Mouse (Mus musculus): ENCODE measurements at regions not wholly inside any gene's neighbourhood (a gene's known extent, or its start where the extent isn't known, plus 50 kb on each side); places are given as distances from the start of the nearest gene placed in this dataset.

DNA sequence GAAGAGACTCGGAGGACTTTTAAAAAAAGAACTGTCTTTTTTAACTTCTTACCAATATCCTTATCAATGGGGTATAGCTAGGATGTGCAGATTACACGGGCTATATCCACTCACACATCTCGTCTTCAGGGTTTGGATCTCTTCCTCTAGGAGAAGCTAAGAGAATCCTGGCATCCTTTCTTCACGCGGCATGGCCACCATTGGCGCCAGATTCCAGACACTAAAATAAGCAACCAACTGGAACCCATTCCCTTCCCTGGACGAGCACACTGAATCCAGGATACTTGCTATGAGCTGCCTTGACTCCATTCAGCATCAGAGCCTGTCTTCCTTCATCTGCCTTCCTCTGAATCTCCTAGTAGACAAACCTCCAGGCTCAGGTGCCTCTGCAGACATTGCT is 223.7 kb downstream of the Agtpbp1 start:
- H3K27ac ChIP-seq (ENCODE audit: insufficient read depth, low read depth, low read length), result no peak overlapping the region
- no peaks in the 10 kb centered on the region for H3K4me1 ChIP-seq (ENCODE audit: control insufficient read depth, insufficient read depth, low read length)
- TF ChIP-seq POLR2A (IDR thresholded peaks at IDR 0.05; ENCODE audit: borderline replicate concordance, low read depth, low read length) (no peak), CTCF (IDR thresholded peaks at IDR 0.05; ENCODE audit: low read depth, low read length) (no peak)
- no peak overlapping the region for H3K4me3 ChIP-seq (ENCODE audit: insufficient read depth, low read length)

DNA sequence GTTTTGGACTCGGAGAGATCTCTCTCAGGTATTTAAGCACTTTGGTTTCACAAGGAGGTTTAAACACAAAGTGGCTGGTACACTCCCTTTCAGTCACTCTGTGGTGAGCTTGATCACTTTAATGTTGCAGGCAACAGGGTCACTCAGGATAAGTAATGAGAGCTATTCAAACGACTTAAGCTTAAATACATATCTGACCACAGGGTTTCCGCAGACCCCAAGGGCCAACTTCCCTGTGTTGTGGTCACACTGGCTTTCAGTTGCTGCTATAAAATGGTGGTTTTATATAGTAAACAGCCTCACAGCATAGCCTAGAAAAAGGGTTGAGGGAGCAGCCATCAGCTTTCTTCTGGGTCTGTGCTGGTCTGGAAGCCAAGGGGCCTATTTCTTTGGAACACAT is 225.0 kb downstream of the Agtpbp1 start:
- Histone ChIP-seq H3K4me1 (ENCODE audit: control insufficient read depth, insufficient read depth, low read length) (no peaks in the 10 kb centered on the region), H3K27ac (ENCODE audit: insufficient read depth, low read depth, low read length) (no peak overlapping the region), H3K4me3 (ENCODE audit: insufficient read depth, low read length) (no peak overlapping the region)
- TF ChIP-seq POLR2A (IDR thresholded peaks at IDR 0.05; ENCODE audit: borderline replicate concordance, low read depth, low read length) (no peak), CTCF (IDR thresholded peaks at IDR 0.05; ENCODE audit: low read depth, low read length) (no peak)

DNA sequence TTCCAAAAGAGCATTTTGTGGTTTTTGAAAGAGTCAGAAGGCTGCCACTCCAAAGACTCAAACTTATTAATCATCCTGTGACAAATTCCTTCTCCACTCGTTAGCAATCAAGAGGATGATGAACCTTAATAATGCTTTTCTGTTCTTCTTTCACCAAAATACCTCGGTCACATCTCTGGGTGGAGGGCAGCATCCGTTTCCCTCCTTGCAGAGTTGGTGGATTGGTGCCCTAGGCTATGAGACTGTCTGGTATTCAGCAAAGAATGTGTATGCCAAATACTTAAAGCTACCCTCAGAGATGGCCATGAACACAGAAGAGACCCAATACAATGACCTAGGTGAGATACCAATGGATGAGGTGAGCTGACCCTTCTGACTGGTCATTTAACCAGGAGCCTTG is 226.6 kb downstream of the Agtpbp1 start:
- TF ChIP-seq CTCF (IDR thresholded peaks at IDR 0.05; ENCODE audit: low read depth, low read length), result no peak
- no peak for TF ChIP-seq POLR2A (IDR thresholded peaks at IDR 0.05; ENCODE audit: borderline replicate concordance, low read depth, low read length)
- H3K4me3 ChIP-seq (ENCODE audit: insufficient read depth, low read length), result no peak overlapping the region

DNA sequence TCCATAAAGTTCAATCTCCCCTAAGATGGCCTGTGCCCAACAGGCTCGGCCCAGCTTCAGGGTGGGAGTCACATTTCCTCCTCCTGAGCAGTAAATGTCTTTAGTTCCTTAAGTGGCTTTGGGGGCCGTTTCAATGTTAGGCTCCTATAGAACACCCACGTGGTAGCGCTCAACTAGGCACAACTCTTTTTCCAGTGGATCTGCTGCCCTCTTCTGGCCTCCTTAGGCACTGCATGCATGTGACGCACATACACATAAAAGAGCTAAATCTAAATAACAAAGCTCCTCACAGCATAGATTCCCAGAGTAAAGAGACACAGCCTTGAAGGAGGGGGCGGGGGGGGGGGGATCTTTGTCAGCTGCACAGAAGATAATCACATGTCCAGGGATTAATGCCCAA is 233.6 kb downstream of the Agtpbp1 start:
- H3K4me3 ChIP-seq (ENCODE audit: insufficient read depth, low read length), result no peak overlapping the region
- no peak overlapping the region for H3K27ac ChIP-seq (ENCODE audit: insufficient read depth, low read depth, low read length)
- TF ChIP-seq POLR2A (IDR thresholded peaks at IDR 0.05; ENCODE audit: borderline replicate concordance, low read depth, low read length) (no peak), CTCF (IDR thresholded peaks at IDR 0.05; ENCODE audit: low read depth, low read length) (no peak)
- no peaks in the 10 kb centered on the region for H3K4me1 ChIP-seq (ENCODE audit: control insufficient read depth, insufficient read depth, low read length)

More for the DNA sequence above, 226.6 kb downstream of the Agtpbp1 start:
- no peak overlapping the region for H3K27ac ChIP-seq (ENCODE audit: insufficient read depth, low read depth, low read length)
- no peaks in the 10 kb centered on the region for H3K4me1 ChIP-seq (ENCODE audit: control insufficient read depth, insufficient read depth, low read length)

DNA sequence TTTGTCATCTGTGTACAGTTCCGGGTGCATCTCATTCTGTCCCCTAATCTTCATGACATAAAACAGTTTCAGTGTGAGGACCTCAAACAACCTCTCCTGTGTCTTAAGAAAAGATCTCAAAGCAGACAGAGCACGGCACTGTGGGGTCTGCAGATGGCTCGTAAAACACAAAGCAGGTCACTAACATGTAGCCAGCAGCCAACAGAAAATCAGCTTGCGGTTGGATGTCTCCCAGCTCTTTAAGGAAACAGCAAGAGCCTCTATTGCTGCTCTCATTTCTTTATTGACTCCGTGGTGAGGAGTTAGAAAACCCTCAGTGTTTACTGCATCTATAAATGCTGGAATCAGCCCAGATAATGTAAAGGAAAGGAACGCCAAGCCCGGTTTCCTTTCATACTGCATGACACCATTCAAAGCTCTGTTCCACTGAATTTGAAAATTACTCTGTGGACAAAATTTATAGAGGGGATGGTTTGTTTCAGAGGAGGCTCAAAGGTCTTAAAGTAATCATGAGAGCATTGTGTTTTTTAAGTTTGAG is 234.3 kb downstream of the Agtpbp1 start:
- no peak overlapping the region for H3K4me3 ChIP-seq (ENCODE audit: insufficient read depth, low read length)
- TF ChIP-seq CTCF (IDR thresholded peaks at IDR 0.05; ENCODE audit: low read depth, low read length) (no peak), POLR2A (IDR thresholded peaks at IDR 0.05; ENCODE audit: borderline replicate concordance, low read depth, low read length) (no peak)
- no peak overlapping the region for H3K27ac ChIP-seq (ENCODE audit: insufficient read depth, low read depth, low read length)
- no peaks in the 10 kb centered on the region for H3K4me1 ChIP-seq (ENCODE audit: control insufficient read depth, insufficient read depth, low read length)

DNA sequence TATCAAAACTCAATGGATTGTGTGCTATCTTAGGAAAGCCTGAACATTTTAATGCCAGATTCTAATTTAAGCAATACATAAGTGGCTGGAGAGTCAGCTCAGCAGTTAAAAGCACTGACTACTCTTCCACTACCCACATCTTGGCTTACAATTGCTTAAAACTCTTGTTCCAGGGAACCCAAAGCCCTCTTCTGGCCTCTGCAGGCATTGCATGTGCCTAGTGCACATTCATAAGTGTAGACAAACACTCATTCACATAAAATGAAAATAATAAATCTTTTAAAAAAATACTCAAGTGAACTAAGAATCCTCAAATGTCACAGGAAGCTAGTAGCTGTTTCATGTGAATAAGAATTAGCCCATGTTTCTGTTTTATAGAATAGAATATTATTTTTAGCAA is 236.5 kb downstream of the Agtpbp1 start:
- no peak for TF ChIP-seq CTCF (IDR thresholded peaks at IDR 0.05; ENCODE audit: low read depth, low read length)
- TF ChIP-seq POLR2A (IDR thresholded peaks at IDR 0.05; ENCODE audit: borderline replicate concordance, low read depth, low read length), result no peak
- no peak overlapping the region for H3K4me3 ChIP-seq (ENCODE audit: insufficient read depth, low read length)
- no peak overlapping the region for H3K27ac ChIP-seq (ENCODE audit: insufficient read depth, low read depth, low read length)
- no peaks in the 10 kb centered on the region for H3K4me1 ChIP-seq (ENCODE audit: control insufficient read depth, insufficient read depth, low read length)

DNA sequence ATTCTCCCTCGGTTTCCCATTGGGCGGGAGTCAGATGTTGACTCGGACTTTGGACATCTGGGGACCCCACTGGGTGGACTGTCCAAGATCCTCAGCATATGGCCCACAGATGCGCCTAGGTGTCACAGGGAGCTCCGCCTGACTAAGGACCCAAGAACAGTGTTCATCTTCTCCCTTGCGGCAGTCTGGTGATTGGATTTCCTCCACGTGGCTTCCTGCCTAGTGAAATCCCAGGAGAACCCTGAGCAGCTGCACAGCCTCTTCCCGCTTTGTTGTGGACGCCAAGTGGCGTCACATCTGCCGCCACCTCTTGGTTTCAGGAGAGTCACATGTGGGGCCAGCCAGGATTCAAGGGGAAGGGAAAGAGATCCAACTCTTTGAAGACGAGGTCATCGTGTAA is 243.2 kb downstream of the Agtpbp1 start:
- TF ChIP-seq POLR2A (IDR thresholded peaks at IDR 0.05; ENCODE audit: borderline replicate concordance, low read depth, low read length) (no peak), CTCF (IDR thresholded peaks at IDR 0.05; ENCODE audit: low read depth, low read length) (no peak)
- no peak overlapping the region for H3K27ac ChIP-seq (ENCODE audit: insufficient read depth, low read depth, low read length)
- no peak overlapping the region for H3K4me3 ChIP-seq (ENCODE audit: insufficient read depth, low read length)
- no peaks in the 10 kb centered on the region for H3K4me1 ChIP-seq (ENCODE audit: control insufficient read depth, insufficient read depth, low read length)

DNA sequence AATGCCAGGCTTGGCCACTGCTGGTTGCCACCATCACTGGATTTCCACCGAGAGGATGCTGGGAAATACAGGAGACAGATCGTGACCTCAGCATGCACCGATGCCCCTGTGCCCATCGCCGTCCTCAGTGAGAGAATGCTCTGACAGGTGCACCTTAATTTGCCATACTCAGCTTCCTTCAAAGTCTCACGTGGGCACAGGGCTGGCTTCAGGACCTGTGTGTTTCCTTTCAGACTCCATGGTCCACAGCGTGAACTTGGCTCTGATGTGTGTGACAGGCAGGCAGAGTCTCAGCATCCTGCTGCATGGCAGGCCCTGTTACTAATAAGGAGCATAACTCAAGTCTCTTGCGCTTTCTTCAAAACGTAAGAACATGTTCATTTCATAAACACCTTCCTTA is 246.6 kb downstream of the Agtpbp1 start:
- H3K27ac ChIP-seq (ENCODE audit: insufficient read depth, low read depth, low read length), result no peak overlapping the region
- no peak overlapping the region for H3K4me3 ChIP-seq (ENCODE audit: insufficient read depth, low read length)
- no peak for TF ChIP-seq CTCF (IDR thresholded peaks at IDR 0.05; ENCODE audit: low read depth, low read length)
- TF ChIP-seq POLR2A (IDR thresholded peaks at IDR 0.05; ENCODE audit: borderline replicate concordance, low read depth, low read length), result no peak
- H3K4me1 ChIP-seq (ENCODE audit: control insufficient read depth, insufficient read depth, low read length), result no peaks in the 10 kb centered on the region

DNA sequence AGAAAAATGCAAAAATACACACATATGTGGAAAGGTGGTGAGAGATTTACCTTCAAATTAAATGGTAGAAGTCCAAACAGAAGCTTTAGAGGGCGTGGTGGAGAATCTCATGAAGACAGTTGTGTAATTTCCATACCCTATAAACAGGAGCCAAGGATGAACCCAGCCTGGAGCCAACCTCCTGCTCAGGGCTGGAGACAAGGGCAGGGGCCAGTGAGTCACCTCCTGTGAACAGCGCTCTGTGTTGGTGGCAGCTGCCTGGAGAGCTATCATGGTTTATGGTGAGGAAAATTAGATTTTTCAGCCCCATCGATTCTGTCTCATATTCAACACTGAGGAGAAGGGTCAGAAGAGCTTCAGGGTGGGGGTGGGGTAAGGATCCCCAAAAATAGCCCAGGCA is 261.1 kb downstream of the Agtpbp1 start:
- Histone ChIP-seq H3K4me3 (ENCODE audit: insufficient read depth, low read length) (no peak overlapping the region), H3K27ac (ENCODE audit: insufficient read depth, low read depth, low read length) (no peak overlapping the region), H3K4me1 (ENCODE audit: control insufficient read depth, insufficient read depth, low read length) (no peaks in the 10 kb centered on the region)
- no peak for TF ChIP-seq CTCF (IDR thresholded peaks at IDR 0.05; ENCODE audit: low read depth, low read length)

DNA sequence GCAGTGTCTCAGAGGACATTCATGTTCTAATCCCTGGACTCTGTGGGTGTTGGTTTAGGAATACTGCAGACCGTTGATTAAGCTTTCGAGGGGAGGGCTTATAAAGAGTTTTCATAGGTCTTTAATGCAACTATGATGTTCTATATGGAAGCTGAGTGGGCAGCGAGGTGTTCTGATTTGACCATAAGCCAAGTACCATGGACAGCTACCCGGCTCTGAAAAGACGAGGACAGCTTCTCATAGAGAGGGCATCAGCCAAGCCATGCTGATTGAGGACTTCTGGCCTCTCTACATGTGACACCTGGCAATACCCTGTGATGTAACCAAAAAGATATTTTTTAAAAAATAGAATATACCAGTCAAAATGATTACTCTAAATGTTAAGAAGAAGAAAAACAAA is 261.6 kb downstream of the Agtpbp1 start:
- Histone ChIP-seq H3K4me3 (ENCODE audit: insufficient read depth, low read length) (no peak overlapping the region), H3K4me1 (ENCODE audit: control insufficient read depth, insufficient read depth, low read length) (no peaks in the 10 kb centered on the region), H3K27ac (ENCODE audit: insufficient read depth, low read depth, low read length) (no peak overlapping the region)
- TF ChIP-seq POLR2A (IDR thresholded peaks at IDR 0.05; ENCODE audit: borderline replicate concordance, low read depth, low read length) (no peak), CTCF (IDR thresholded peaks at IDR 0.05; ENCODE audit: low read depth, low read length) (no peak)

DNA sequence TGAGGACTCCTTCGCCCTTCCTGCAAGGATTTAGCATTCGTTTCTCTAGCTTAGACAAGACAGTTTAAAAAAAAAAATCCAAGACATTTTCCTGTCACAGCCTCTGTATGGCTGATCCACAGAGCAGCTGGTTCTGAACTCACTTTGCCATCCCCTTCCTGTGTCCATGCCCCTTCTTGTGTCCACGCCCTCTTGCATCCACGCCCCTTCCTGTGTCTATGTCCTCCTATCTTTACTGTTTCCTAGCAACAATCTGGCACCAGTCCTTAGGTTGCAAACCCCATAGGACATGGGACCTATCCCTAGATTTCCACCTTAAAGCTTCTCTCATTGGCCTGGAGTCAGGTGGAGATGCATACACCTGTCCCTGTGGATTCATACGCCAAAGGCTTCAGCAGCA is 264.8 kb downstream of the Agtpbp1 start:
- TF ChIP-seq CTCF (IDR thresholded peaks at IDR 0.05; ENCODE audit: low read depth, low read length) (no peak), POLR2A (IDR thresholded peaks at IDR 0.05; ENCODE audit: borderline replicate concordance, low read depth, low read length) (no peak)
- Histone ChIP-seq H3K27ac (ENCODE audit: insufficient read depth, low read depth, low read length) (no peak overlapping the region), H3K4me3 (ENCODE audit: insufficient read depth, low read length) (no peak overlapping the region), H3K4me1 (ENCODE audit: control insufficient read depth, insufficient read depth, low read length) (no peaks in the 10 kb centered on the region)

Measured in bone marrow macrophage, adult 2 months (primary cell).